Mouse (Mus musculus): Measurements from ENCODE around the gene Pmp22. TPM values are rescaled to one million over a fixed set of nuclear protein-coding genes. Genes with fewer than 3 reads are reported as not detected.

Gene Pmp22
- polyA plus RNA-seq (2014; fragmentation: Nextera tagmentation; extraction: Ambion mirVana): 19.0 and 20.9 TPM in 2 replicates

DNA sequence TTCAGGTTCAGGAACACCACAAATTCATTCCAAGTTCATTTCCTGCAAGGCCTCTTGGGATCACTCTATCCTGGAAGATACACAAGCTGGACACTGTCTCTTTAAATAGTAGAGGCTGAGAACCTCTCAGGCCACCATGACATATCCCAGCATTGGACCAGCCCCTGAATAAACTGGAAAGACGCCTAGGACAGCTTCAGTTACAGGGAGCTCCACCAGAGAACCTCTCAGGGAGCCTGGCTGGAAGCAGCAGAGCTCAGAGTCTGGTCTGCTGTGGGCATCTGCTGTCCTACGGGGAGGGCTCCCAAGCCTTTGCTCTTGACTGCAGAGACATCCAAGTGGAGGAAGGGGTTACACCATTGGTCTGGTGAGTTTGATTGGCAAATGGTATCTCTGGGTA lies at the start of gene Pmp22:
Pmp22 (plus strand) TSS at position 199 of the 400 bp plus-strand sequence.
- no peak for ATAC-seq (replicated peaks; ENCODE audit: low FRiP score)

DNA sequence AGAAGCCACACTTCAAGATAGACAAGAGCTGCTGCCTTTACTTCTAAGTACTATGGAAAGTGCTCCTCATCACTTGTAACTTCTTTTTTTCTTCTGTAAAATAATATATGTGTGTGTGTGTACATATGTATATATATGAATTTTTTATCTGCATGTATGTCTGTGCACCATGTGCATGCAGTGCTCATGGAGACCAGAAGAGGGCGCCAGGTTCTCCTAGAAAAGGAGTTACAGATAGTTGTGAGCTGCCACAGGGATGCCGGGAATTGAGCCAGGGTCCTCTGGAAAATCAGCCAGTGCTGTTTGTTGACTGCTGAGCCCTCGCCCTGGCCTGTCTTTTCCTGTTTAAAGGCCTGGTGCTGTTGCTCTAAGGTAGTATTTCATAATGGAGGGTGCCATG lies 44.2 kb upstream of the Pmp22 start:
- no peaks in the 10 kb centered on the region for H3K9me3 ChIP-seq (ENCODE audit: control insufficient read depth, low read length)
- H3K27ac ChIP-seq (ENCODE audit: low read depth, low read length): no peak overlapping the region
- H3K4me1 ChIP-seq (replicated peaks; ENCODE audit: control insufficient read depth, insufficient read depth, low read length): no peaks in the 10 kb centered on the region
- H3K9ac ChIP-seq (ENCODE audit: low read length): no peak overlapping the region
- WGBS: 84% methylated on average over 3 of the region's 3 CpGs
- no peaks in the 10 kb centered on the region for H3K36me3 ChIP-seq (ENCODE audit: control insufficient read depth, insufficient read depth, low read length)
- no peak overlapping the region for H3K4me3 ChIP-seq (ENCODE audit: low read depth, low read length)
- H3K27me3 ChIP-seq (ENCODE audit: control insufficient read depth, insufficient read depth, low read length): no peaks in the 10 kb centered on the region
- no peak overlapping the region for H3K4me2 ChIP-seq (ENCODE audit: low read depth, low read length, severe bottlenecking)
- ATAC-seq (replicated peaks; ENCODE audit: low FRiP score): no peak
- DNase-seq (ENCODE audit: low spot score): no peak

More for the DNA sequence above, at the start of gene Pmp22:
- Histone ChIP-seq H3K27ac (ENCODE audit: low read depth, low read length) (no peak within 1 kb of the TSS), H3K36me3 (ENCODE audit: control insufficient read depth, insufficient read depth, low read length) (no peaks in the 10 kb centered on the region), H3K4me3 (ENCODE audit: low read depth, low read length) (no peak within 1 kb of the TSS), H3K27me3 (ENCODE audit: control insufficient read depth, insufficient read depth, low read length) (peaks cover 42% of the 10 kb centered on the region), H3K9ac (ENCODE audit: low read length) (no peak within 1 kb of the TSS), H3K4me1 (replicated peaks; ENCODE audit: control insufficient read depth, insufficient read depth, low read length) (peaks cover 14% of the 10 kb centered on the region; the same call in 1 of the 2 replicates), H3K9me3 (ENCODE audit: control insufficient read depth, low read length) (no peaks in the 10 kb centered on the region), H3K4me2 (ENCODE audit: low read depth, low read length, severe bottlenecking) (no peak within 1 kb of the TSS)
- WGBS: 75% methylated on average over 2 of the region's 2 CpGs
- no peak for DNase-seq (ENCODE audit: low spot score)

DNA sequence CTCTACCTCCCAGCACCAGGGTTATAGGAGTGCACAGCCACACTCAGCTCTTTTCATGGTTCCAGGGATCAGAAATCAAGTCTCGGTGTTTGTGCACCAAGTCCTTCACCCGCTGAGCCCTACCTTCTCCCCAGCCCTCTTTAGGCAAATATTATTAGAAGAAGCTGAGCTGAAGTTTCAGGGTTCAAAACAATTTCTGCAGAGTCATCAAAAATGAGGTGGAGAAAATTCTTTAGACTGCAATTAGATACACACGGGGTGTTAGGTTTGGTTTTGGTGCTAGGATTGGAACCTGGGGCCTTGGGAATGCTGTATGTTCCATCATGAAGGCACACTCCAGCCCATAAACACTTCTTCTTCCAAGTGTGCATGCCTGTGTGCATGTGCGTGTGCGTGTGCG lies 40.1 kb upstream of the Pmp22 start:
- Histone ChIP-seq H3K9me3 (ENCODE audit: control insufficient read depth, low read length) (no peaks in the 10 kb centered on the region), H3K27ac (ENCODE audit: low read depth, low read length) (no peak overlapping the region), H3K9ac (ENCODE audit: low read length) (no peak overlapping the region), H3K27me3 (ENCODE audit: control insufficient read depth, insufficient read depth, low read length) (no peaks in the 10 kb centered on the region), H3K36me3 (ENCODE audit: control insufficient read depth, insufficient read depth, low read length) (no peaks in the 10 kb centered on the region), H3K4me2 (ENCODE audit: low read depth, low read length, severe bottlenecking) (no peak overlapping the region), H3K4me1 (replicated peaks; ENCODE audit: control insufficient read depth, insufficient read depth, low read length) (no peaks in the 10 kb centered on the region), H3K4me3 (ENCODE audit: low read depth, low read length) (no peak overlapping the region)
- ATAC-seq (replicated peaks; ENCODE audit: low FRiP score): no peak
- no peak for DNase-seq (ENCODE audit: low spot score)
- 93% methylated on average over 6 of the region's 6 CpGs for WGBS

DNA sequence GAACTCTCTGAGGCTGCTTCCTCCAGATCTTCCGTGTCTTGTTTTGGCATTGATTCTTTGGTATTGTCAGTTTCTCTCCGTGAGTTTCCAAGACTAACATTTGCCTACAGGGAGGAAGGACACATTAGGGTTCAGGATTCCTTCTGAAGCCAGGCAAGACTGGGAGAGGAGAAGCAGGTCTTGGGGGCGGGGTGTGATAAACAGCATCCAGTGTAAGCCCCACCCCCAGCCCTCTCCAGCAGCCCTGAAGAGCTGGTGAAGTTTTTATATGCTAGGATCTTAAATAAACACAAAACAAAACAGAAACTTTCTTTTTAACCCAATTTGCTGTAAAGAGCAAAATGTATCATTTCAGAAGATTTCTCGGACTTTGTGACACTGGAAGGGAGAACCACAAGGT lies 38.6 kb upstream of the Pmp22 start:
- no peaks in the 10 kb centered on the region for H3K36me3 ChIP-seq (ENCODE audit: control insufficient read depth, insufficient read depth, low read length)
- ATAC-seq (replicated peaks; ENCODE audit: low FRiP score) (no peak), DNase-seq (ENCODE audit: low spot score) (no peak)
- H3K4me3 ChIP-seq (ENCODE audit: low read depth, low read length): no peak overlapping the region
- H3K9ac ChIP-seq (ENCODE audit: low read length): no peak overlapping the region
- no peak overlapping the region for H3K4me2 ChIP-seq (ENCODE audit: low read depth, low read length, severe bottlenecking)
- H3K27ac ChIP-seq (ENCODE audit: low read depth, low read length): no peak overlapping the region
- WGBS: 52% methylated on average over 4 of the region's 4 CpGs
- H3K4me1 ChIP-seq (replicated peaks; ENCODE audit: control insufficient read depth, insufficient read depth, low read length): no peaks in the 10 kb centered on the region
- H3K27me3 ChIP-seq (ENCODE audit: control insufficient read depth, insufficient read depth, low read length): no peaks in the 10 kb centered on the region
- no peaks in the 10 kb centered on the region for H3K9me3 ChIP-seq (ENCODE audit: control insufficient read depth, low read length)

DNA sequence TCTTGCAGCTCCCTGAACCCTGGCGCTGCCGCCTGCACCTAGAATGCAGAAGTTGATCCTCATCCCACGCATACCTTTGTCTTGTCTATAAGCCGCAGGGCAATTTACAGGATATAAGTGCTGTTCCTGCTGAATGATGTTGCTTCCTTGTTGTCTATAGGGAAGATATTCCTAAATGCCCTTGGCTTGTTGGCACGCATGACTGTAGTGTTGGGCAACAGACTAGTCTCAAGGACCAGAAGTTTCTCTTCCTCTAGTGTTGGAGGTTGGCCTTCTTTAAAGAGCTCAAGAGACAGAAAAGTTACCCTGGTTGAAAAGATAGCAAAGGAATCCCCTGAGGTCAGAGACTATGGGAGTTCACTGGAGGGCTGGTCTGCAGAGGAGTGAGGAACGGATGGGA lies 37.8 kb upstream of the Pmp22 start:
- H3K4me2 ChIP-seq (ENCODE audit: low read depth, low read length, severe bottlenecking): no peak overlapping the region
- ATAC-seq (replicated peaks; ENCODE audit: low FRiP score): no peak
- H3K9ac ChIP-seq (ENCODE audit: low read length): no peak overlapping the region
- DNase-seq (ENCODE audit: low spot score): no peak
- no peaks in the 10 kb centered on the region for H3K9me3 ChIP-seq (ENCODE audit: control insufficient read depth, low read length)
- H3K27ac ChIP-seq (ENCODE audit: low read depth, low read length): no peak overlapping the region
- H3K4me1 ChIP-seq (replicated peaks; ENCODE audit: control insufficient read depth, insufficient read depth, low read length): no peaks in the 10 kb centered on the region
- H3K4me3 ChIP-seq (ENCODE audit: low read depth, low read length): no peak overlapping the region
- WGBS: 95% methylated on average over 6 of the region's 6 CpGs
- no peaks in the 10 kb centered on the region for H3K36me3 ChIP-seq (ENCODE audit: control insufficient read depth, insufficient read depth, low read length)
- no peaks in the 10 kb centered on the region for H3K27me3 ChIP-seq (ENCODE audit: control insufficient read depth, insufficient read depth, low read length)

DNA sequence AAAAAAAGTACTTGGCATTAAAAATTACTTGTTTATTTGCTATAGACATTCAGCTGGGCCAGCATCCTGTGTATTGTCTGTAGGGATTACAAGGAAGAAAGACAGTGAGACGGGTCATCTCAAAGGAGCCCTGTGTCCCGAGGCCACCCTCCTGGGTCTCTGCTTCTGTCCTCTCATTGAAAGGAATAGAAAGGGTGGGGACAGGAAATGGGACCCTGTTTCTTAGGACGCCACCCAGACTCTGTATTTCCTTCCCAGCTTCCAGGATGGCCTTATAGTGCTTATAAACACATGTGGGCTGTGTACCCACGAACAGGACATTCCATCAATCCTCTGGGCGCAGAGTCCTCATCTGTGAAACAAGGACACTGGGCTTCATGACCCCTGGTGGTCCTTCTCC lies 36.5 kb upstream of the Pmp22 start:
- ATAC-seq (replicated peaks; ENCODE audit: low FRiP score): no peak
- WGBS: 69% methylated on average over 5 of the region's 5 CpGs
- Histone ChIP-seq H3K9ac (ENCODE audit: low read length) (no peak overlapping the region), H3K4me3 (ENCODE audit: low read depth, low read length) (no peak overlapping the region), H3K9me3 (ENCODE audit: control insufficient read depth, low read length) (no peaks in the 10 kb centered on the region), H3K27me3 (ENCODE audit: control insufficient read depth, insufficient read depth, low read length) (no peaks in the 10 kb centered on the region), H3K4me2 (ENCODE audit: low read depth, low read length, severe bottlenecking) (no peak overlapping the region), H3K4me1 (replicated peaks; ENCODE audit: control insufficient read depth, insufficient read depth, low read length) (no peaks in the 10 kb centered on the region), H3K36me3 (ENCODE audit: control insufficient read depth, insufficient read depth, low read length) (no peaks in the 10 kb centered on the region), H3K27ac (ENCODE audit: low read depth, low read length) (no peak overlapping the region)
- no peak for DNase-seq (ENCODE audit: low spot score)

DNA sequence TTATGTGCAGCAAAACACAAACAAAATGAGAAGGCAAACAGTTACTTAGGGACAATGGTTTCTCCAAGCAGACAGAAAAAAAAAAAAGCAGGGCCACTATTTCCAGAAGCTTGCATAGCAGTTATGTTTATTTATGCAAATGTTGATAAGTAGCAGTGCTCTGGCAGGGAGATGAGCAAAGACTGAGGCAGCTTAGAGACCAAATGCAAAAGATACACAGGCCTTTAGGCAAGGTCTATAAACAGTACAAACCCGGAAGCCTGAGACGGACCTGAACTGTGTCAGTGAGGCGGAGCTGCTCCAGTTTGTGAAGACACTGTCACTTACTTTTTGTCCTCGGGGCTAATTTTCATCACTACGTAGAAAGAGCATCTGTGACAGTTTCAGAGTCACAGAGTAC lies 35.2 kb upstream of the Pmp22 start:
- Histone ChIP-seq H3K9me3 (ENCODE audit: control insufficient read depth, low read length) (no peaks in the 10 kb centered on the region), H3K4me2 (ENCODE audit: low read depth, low read length, severe bottlenecking) (no peak overlapping the region), H3K4me1 (replicated peaks; ENCODE audit: control insufficient read depth, insufficient read depth, low read length) (no peaks in the 10 kb centered on the region), H3K4me3 (ENCODE audit: low read depth, low read length) (no peak overlapping the region), H3K36me3 (ENCODE audit: control insufficient read depth, insufficient read depth, low read length) (no peaks in the 10 kb centered on the region), H3K9ac (ENCODE audit: low read length) (no peak overlapping the region), H3K27ac (ENCODE audit: low read depth, low read length) (no peak overlapping the region), H3K27me3 (ENCODE audit: control insufficient read depth, insufficient read depth, low read length) (no peaks in the 10 kb centered on the region)
- no peak for DNase-seq (ENCODE audit: low spot score)
- ATAC-seq (replicated peaks; ENCODE audit: low FRiP score): no peak
- 80% methylated on average over 5 of the region's 5 CpGs for WGBS

DNA sequence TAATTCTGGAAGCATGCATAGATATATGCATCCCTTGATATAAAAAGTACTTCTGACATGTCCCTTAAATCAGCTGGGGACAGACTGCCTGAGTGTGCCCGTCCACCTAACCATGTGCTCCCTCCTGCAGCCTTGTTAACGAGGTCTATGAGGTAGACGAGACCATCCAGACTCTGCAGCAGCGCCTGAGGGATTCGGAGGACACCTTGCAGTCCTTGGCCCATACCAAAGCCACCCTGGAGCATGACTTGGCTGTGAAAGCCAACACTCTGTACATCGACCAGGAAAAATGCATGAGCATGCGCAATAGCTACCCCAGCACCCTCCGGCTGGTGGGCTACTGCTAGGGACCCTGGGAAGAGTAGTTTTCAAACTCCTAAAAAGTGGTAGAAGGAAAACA lies 34.3 kb upstream of the Pmp22 start:
- no peak overlapping the region for H3K27ac ChIP-seq (ENCODE audit: low read depth, low read length)
- no peaks in the 10 kb centered on the region for H3K36me3 ChIP-seq (ENCODE audit: control insufficient read depth, insufficient read depth, low read length)
- DNase-seq (ENCODE audit: low spot score) (no peak), ATAC-seq (replicated peaks; ENCODE audit: low FRiP score) (no peak)
- H3K4me3 ChIP-seq (ENCODE audit: low read depth, low read length): no peak overlapping the region
- no peak overlapping the region for H3K9ac ChIP-seq (ENCODE audit: low read length)
- no peaks in the 10 kb centered on the region for H3K4me1 ChIP-seq (replicated peaks; ENCODE audit: control insufficient read depth, insufficient read depth, low read length)
- no peak overlapping the region for H3K4me2 ChIP-seq (ENCODE audit: low read depth, low read length, severe bottlenecking)
- no peaks in the 10 kb centered on the region for H3K9me3 ChIP-seq (ENCODE audit: control insufficient read depth, low read length)
- 81% methylated on average over 8 of the region's 8 CpGs for WGBS
- H3K27me3 ChIP-seq (ENCODE audit: control insufficient read depth, insufficient read depth, low read length): no peaks in the 10 kb centered on the region

DNA sequence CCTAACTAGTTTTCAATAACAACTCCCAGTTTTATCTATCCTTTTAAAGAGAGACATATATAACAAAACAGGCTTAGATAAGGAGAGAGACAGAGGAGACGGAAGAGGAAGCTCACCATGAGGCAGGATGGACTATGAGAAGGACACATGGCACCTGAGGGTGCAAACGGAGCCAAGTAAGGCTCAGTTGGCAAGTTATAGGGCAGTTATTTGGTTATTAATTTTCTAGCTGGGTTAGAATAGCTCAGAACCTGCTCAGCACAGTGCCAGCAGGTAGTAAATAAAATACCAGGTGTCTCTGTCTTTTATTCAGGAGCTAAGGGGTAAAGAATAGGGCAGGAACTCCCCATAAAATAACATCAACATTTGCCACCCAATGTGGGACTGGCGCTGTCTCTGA lies 30.8 kb upstream of the Pmp22 start:
- Histone ChIP-seq H3K36me3 (ENCODE audit: control insufficient read depth, insufficient read depth, low read length) (no peaks in the 10 kb centered on the region), H3K27me3 (ENCODE audit: control insufficient read depth, insufficient read depth, low read length) (no peaks in the 10 kb centered on the region), H3K9me3 (ENCODE audit: control insufficient read depth, low read length) (no peaks in the 10 kb centered on the region), H3K27ac (ENCODE audit: low read depth, low read length) (no peak overlapping the region), H3K9ac (ENCODE audit: low read length) (no peak overlapping the region), H3K4me3 (ENCODE audit: low read depth, low read length) (no peak overlapping the region), H3K4me2 (ENCODE audit: low read depth, low read length, severe bottlenecking) (no peak overlapping the region), H3K4me1 (replicated peaks; ENCODE audit: control insufficient read depth, insufficient read depth, low read length) (no peaks in the 10 kb centered on the region)
- no peak for ATAC-seq (replicated peaks; ENCODE audit: low FRiP score)
- no peak for DNase-seq (ENCODE audit: low spot score)
- 91% methylated on average over 3 of the region's 3 CpGs for WGBS

Measured in forebrain, embryonic 11.5 days (tissue).